Mouse (Mus musculus): ENCODE results near the gene Slc47a2. TPM values are rescaled to one million over a fixed set of nuclear protein-coding genes. Genes with fewer than 3 reads are reported as not detected.
A peak's percentile ranks its signal among the peaks of the same experiment; 100 is the strongest.

Slc47a2 gene
- total and polyA plus RNA-seq, 2 experiments = not detected

GRCm38 (mm10) chr11:61252807-61253206 lies 89.9 kb downstream of the Slc47a2 start:
- Histone ChIP-seq H3K36me3 (ENCODE audit: control insufficient read depth, insufficient read depth, low read length) (peaks cover 81% of the 10 kb centered on the region), H3K27ac (replicated peaks; ENCODE audit: insufficient read depth, low read depth, low read length) (no peak overlapping the region), H3K9ac (ENCODE audit: low read depth, low read length) (no peak overlapping the region), H3K27me3 (ENCODE audit: control insufficient read depth, insufficient read depth, low read length) (peaks cover 3% of the 10 kb centered on the region; the same call in 1 of the 2 replicates), H3K4me1 (ENCODE audit: control insufficient read depth, insufficient read depth, low read length) (no peaks in the 10 kb centered on the region), H3K4me3 (ENCODE audit: insufficient read depth, low read depth, low read length) (no peak overlapping the region), H3K79me2 (ENCODE audit: control insufficient read depth, insufficient read depth, low read length) (no peaks in the 10 kb centered on the region; the same call in 1 of the 2 replicates)
- DNase-seq (ENCODE audit: extremely low read depth, low read depth, low spot score) = peak; percentile 15
- TF ChIP-seq POLR2A (IDR thresholded peaks at IDR 0.05; ENCODE audit: extremely low read depth, insufficient read depth, low read length) = no peak
- TF ChIP-seq CTCF (IDR thresholded peaks at IDR 0.05; ENCODE audit: low read depth, low read length) = no peak
- 94% methylated on average over 12 of the region's 12 CpGs for WGBS

DNA sequence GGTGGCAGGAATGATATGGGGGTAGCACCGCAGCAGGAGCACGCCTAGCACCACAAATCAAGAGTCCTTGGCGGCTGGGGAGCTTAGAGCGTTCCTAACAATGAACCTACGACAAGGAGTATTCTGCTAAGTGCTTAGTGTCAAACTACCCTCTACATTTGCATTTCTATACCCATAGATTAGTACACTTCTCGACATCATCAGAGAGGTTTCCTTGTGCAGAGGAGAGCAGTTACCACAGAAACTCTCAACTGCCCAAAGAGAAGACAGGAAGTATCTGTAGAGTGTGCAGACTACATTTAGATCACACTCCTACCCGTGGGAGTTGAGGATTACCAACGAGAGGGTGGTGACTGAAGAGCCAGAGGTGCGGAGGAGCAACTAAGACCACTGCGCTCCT lies 90.9 kb downstream of the Slc47a2 start:
- Histone ChIP-seq H3K9ac (ENCODE audit: low read depth, low read length) (no peak overlapping the region), H3K36me3 (ENCODE audit: control insufficient read depth, insufficient read depth, low read length) (peaks cover 83% of the 10 kb centered on the region), H3K79me2 (ENCODE audit: control insufficient read depth, insufficient read depth, low read length) (no peaks in the 10 kb centered on the region; the same call in 1 of the 2 replicates), H3K4me3 (ENCODE audit: insufficient read depth, low read depth, low read length) (no peak overlapping the region), H3K27ac (replicated peaks; ENCODE audit: insufficient read depth, low read depth, low read length) (no peak overlapping the region), H3K4me1 (ENCODE audit: control insufficient read depth, insufficient read depth, low read length) (no peaks in the 10 kb centered on the region), H3K27me3 (ENCODE audit: control insufficient read depth, insufficient read depth, low read length) (peaks cover 3% of the 10 kb centered on the region; the same call in 1 of the 2 replicates)
- WGBS = 91% methylated on average over 10 of the region's 10 CpGs
- no peak for DNase-seq (ENCODE audit: extremely low read depth, low read depth, low spot score)
- TF ChIP-seq CTCF (IDR thresholded peaks at IDR 0.05; ENCODE audit: low read depth, low read length) (no peak), POLR2A (IDR thresholded peaks at IDR 0.05; ENCODE audit: extremely low read depth, insufficient read depth, low read length) (no peak)

Other genes with a start within 250 kb of the Slc47a2 start
- gene Tnfrsf13b, start 216.1 kb downstream of the Slc47a2 start, total RNA-seq (2014; rRNA removed) = 0.65 and 1.7 TPM in 2 replicates
- 0.37 and 0.91 TPM in 2 replicates for gene Tnfrsf13b, start 216.1 kb downstream of the Slc47a2 start, polyA plus RNA-seq (2012; rRNA removed)
- 13.6 and 17.0 TPM in 2 replicates for gene Usp22, start 167.8 kb downstream of the Slc47a2 start, total RNA-seq (2014; rRNA removed)
- gene Usp22, start 167.8 kb downstream of the Slc47a2 start, polyA plus RNA-seq (2012; rRNA removed) = 14.9 and 15.7 TPM in 2 replicates
- gene Aldh3a1, start 135.3 kb downstream of the Slc47a2 start, total RNA-seq (2014; rRNA removed) = 0.20 TPM in 1 of 2 replicates, not detected in the other
- gene Aldh3a1, start 135.3 kb downstream of the Slc47a2 start, polyA plus RNA-seq (2012; rRNA removed) = 0.05 TPM in 1 of 2 replicates, not detected in the other
- 229 and 294 TPM in 2 replicates for gene Aldh3a2, start 75.4 kb downstream of the Slc47a2 start, total RNA-seq (2014; rRNA removed)
- 251 and 399 TPM in 2 replicates for gene Aldh3a2, start 75.4 kb downstream of the Slc47a2 start, polyA plus RNA-seq (2012; rRNA removed)
- 160 and 169 TPM in 2 replicates for gene Slc47a1, start 35.5 kb upstream of the Slc47a2 start, total RNA-seq (2014; rRNA removed)
- 151 and 163 TPM in 2 replicates for gene Slc47a1, start 35.5 kb upstream of the Slc47a2 start, polyA plus RNA-seq (2012; rRNA removed)
- gene Rnf112, start 111.3 kb upstream of the Slc47a2 start, total RNA-seq (2014; rRNA removed) = not detected in 2 replicates
- gene Rnf112, start 111.3 kb upstream of the Slc47a2 start, polyA plus RNA-seq (2012; rRNA removed) = not detected in 2 replicates
- 0.28 and 0.81 TPM in 2 replicates for gene Mfap4, start 142.6 kb upstream of the Slc47a2 start, total RNA-seq (2014; rRNA removed)
- 4.2 and 6.5 TPM in 2 replicates for gene Mfap4, start 142.6 kb upstream of the Slc47a2 start, polyA plus RNA-seq (2012; rRNA removed)
- gene Mapk7, start 151.5 kb upstream of the Slc47a2 start, total RNA-seq (2014; rRNA removed) = 1.2 and 1.4 TPM in 2 replicates
- gene Mapk7, start 151.5 kb upstream of the Slc47a2 start, polyA plus RNA-seq (2012; rRNA removed) = 1.7 and 4.7 TPM in 2 replicates
- gene B9d1, start 162.3 kb upstream of the Slc47a2 start, total RNA-seq (2014; rRNA removed) = 1.1 and 1.7 TPM in 2 replicates
- gene B9d1, start 162.3 kb upstream of the Slc47a2 start, polyA plus RNA-seq (2012; rRNA removed) = 1.7 and 2.2 TPM in 2 replicates
- 5.7 and 6.1 TPM in 2 replicates for gene Epn2, start 236.8 kb upstream of the Slc47a2 start, total RNA-seq (2014; rRNA removed)
- gene Epn2, start 236.8 kb upstream of the Slc47a2 start, polyA plus RNA-seq (2012; rRNA removed) = 3.2 and 4.5 TPM in 2 replicates